Mouse (Mus musculus): Measurements from ENCODE around the gene Fam193b.
"Not testable (repeated sequence)": the region's sequence is repeated elsewhere in the genome, so short reads cannot be mapped to it uniquely, and the experiment has no call there.

The Fam193b gene

DNA sequence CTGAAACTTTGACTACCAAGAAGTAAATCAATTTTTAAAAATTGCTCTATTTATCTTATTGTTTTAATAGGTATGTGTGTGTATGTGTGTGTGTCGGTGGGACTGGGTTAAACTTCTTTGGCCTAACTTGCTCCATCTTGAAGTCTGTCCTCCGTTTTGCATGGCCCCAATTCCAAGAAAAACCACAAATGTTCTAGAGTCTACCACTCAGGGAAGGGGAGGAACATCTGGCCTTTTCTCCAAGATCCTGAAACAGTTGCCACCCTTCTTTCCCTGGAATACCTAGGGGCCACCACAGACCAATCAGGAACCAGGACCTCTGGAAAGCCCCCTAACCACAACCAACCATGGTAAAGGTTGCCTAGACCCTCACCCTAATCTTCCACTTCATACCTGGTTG, 1.1 kb upstream of the Fam193b start:
- no peak for DNase-seq (ENCODE audit: low spot score)

DNA sequence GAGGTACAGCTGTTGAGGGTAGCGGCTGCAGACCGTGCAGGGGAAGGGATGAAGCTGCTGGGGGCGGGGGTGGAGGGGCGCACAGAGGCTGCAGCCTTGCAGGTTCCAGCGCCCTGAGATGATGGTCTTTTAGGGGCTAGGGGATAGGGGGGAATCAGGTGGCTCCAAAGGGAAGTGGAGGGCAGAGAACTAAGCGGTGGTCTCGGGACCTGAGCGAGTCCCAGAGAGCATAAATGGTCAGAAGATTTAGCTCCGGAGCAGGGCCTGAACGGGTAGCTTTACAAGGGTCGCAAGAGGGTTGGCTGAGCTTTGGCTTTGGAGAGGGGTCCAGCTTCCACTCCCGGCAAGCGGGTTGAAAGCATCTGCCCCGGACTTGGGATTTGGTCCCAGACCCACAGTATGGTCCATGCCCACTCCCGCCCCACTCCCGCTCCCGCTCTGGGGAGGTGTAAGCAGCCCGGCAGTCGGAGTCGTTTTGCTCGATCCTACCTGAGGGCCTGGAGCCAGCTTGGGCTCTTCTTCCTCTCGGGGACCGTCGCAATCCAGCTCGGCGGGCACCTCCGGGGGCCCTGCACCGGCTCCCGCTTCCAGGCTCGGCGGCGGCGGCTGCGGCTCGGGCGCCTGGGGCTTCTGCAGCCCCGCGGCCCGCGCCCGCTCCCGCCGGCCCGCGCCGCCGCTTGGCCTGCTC, 490 bp downstream of the Fam193b start:
- peak; percentile 34 for DNase-seq (ENCODE audit: low spot score)

DNA sequence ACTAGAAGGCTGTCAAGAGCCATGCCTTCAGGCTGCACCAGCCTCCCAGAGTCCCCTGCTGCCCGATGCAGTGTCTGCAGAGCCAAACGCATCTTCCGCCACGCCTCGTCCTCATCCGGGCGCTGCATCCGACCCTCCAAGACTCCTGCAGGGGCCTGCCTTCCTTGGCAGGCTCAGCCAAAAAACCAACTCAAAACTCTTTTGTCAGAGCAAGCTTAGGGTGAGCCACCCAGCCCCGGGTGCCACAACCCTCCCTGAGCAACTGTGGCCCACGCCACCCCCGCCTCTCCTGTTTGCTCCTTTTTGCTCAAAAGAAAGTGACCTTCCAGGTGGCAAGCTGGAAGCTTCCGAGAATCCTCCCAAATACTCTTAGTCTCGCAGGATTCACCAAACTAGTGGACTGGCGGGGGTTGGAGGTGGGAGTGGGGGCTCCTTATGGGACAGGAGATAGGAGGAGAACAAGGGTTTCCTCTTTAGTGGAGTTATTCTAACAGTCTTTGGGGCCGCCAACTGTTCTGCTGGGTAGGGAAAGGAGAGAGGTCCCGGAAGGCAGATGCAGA, 1.1 kb downstream of the Fam193b start:
- DNase-seq (ENCODE audit: low spot score) = no peak

DNA sequence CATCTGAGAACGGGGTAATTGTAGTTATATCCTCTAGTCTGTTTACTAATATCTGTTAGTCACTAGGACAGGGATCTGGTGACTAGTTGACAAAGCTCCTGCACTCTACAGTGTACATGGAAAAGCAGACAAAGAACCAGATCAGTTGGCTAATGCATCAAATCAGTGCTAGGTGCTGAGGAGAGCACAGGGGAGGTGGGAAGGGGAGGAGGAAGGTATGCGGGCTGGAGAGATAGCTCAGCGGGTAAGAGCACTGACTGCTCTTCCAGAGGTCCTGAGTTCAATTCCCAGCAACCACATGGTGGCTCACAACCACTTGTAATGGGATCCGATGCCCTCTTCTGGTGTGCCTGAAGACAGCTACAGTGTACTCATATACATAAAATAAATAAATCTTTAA, 2.4 kb downstream of the Fam193b start:
- DNase-seq (ENCODE audit: low spot score) = not testable (repeated sequence)

GRCm38 (mm10) chr13:55567949-55568348, 3.0 kb downstream of the Fam193b start:
- DNase-seq (ENCODE audit: low spot score) = no peak

GRCm38 (mm10) chr13:55567001-55567400, 3.9 kb downstream of the Fam193b start:
- no peak for DNase-seq (ENCODE audit: low spot score)

DNA sequence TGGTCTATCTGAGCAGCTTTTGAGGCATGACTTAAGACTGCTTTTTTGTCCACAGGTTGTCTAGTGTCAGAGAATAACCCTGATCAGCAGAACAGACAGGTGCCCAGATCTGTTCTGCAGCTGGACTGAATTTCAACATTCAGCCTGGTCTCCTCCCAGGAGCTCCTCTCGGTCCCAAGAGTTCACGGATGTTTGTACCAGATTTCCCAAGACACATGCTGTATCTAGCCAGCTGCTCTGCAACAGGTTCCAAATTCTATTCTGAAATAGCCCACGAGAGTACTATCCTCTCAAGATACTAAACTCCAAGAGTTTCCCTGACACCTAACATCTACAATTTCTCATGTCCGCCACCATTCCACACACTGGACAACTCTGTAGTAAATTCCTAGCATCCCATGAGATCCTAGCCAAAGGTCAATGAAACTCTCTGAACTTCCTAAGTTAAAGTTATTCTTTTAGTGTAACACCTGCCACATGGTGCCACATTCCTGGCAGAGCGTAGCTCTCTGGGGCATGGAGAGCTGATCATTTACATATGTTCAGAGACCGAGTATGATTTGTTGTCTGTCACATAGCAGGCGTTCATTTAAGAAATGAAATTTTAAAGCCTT, 7.5 kb downstream of the Fam193b start:
- DNase-seq (ENCODE audit: low spot score) = no peak

DNA sequence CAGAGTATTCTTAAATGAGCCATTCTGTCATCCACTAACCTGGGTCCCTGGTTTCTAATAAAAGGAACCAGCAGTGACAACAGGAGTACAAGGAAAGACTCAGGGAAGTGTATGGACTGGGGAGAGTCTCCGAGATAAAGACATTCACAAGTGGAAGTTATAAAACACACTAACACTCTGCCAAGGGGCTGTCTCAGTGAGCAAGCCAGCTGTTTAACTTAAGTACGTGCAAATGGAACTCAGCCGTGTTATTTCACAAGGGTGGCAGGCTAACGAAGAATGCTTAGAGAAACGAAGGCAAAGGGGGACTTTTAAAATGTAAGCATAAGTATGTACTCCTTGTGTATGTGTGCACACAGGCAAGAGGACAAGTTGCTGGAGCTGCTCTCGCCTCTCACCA, 13.4 kb downstream of the Fam193b start:
- DNase-seq (ENCODE audit: low spot score) = no peak

GRCm38 (mm10) chr13:55555921-55556320, 15.0 kb downstream of the Fam193b start:
- no peak for DNase-seq (ENCODE audit: low spot score)

GRCm38 (mm10) chr13:55549061-55549460, 21.9 kb downstream of the Fam193b start:
- DNase-seq (ENCODE audit: low spot score) = no peak

DNA sequence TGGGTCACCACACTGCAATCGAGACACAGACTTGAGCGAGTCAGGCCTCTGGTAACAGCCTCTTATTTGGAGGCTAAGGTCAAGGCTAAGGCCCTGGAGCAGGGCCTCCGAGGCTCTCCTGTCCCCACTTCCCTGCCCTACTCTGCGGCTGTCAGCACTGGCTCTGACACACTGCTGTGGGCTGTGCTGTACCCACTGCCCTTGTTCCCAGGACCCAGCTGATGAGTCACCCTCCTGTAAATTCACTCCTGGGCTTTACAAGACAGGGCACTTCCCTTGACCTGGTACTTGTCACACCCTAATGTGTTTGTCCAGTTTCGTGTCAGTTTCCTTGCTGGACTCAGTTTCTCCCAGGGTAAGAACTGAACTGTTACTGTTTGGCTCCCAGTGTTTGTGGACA, 22.5 kb downstream of the Fam193b start:
- DNase-seq (ENCODE audit: low spot score) = no peak

DNA sequence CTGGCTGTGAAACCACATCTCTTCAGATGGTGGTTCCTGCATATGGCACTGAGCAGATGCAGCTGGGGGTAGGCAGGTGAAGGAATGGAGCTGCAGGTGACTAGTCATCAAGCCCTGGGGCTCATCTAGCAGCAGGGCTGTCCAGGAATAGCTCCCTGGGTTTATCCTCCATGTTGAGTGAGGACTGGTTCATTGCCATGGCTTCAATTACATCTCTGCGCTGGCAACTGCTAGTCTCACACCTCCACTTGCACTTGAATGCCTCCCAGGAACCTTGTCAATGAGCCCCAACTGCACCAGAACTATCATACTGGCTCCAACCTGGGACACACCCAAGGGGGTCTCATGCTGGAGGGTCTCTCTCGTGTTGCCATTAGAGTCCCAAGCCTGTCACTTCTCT, 23.0 kb downstream of the Fam193b start:
- DNase-seq (ENCODE audit: low spot score) = no peak

GRCm38 (mm10) chr13:55544792-55545191, 26.1 kb downstream of the Fam193b start:
- no peak for DNase-seq (ENCODE audit: low spot score)

DNA sequence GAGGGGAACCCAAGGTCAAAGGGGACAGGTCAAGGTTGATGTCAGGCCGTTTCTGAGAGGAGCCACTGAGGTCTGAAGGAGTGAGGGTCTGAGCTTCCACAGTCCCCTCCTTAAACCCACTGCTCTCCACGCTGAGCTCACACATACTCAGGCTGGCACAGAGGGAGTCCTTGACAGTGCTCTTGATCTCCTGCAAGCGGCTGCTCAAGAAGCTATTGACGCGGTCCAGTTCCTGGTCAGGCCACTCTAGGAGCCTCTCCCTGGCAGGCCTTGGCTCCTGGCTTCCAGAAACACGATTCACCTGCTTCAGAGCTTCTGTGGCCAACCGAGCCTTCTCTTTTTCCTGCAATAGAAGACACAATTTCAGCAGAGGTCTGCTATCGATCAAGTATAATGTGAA, 27.5 kb downstream of the Fam193b start:
- no peak for DNase-seq (ENCODE audit: low spot score)

DNA sequence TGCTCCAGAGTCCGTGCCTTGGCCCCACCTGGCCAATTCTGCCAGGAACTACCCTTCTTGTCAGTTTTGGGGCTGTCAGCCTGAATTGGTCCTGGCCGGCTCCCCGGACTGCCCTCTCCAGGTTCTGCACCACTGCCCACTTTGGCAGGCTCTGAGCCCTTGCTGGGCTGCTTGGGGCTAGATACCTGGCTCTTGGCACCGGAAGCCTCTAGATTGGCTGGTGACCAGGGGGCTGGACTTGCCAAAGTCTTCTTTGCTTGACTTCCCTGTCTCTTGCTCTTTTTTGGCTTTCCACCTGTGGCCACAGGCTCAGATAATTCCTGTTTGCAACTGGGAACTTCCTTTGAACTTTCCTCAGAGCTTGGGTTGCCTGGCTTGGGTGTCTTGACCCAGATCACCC, 28.0 kb downstream of the Fam193b start:
- no peak for DNase-seq (ENCODE audit: low spot score)

GRCm38 (mm10) chr13:55540933-55541332, 30.0 kb downstream of the Fam193b start:
- no peak for DNase-seq (ENCODE audit: low spot score)

- DNase-seq (ENCODE audit: low spot score) = peak; percentile 97
Observed at GRCm38 (mm10) chr13:55536194-55537175, 34.4 kb downstream of the Fam193b start, which contains the start of gene Ddx41. Gene Ddx41 (minus strand): TSS chr13:55536658.

DNA sequence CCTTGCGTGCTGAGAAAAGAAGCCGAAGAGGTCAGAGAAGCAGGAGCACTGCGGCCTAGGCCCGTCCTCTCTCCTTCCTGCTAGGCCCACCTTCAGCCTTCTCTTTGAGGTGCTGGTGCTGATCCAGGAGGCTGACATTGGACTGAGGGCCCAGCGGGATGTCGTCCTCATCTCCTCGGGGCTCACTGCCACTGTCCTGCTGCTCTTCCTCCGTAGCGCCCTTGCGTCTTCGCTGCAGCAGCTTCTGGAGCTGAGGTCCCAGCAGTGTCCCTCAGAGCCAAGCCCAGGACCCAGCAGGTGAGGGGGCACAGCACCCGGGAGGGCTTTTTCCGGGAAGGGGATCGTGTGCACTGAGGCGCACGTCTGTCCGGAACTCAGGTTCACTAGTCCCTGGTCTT, 35.1 kb downstream of the Fam193b start:
- no peak for DNase-seq (ENCODE audit: low spot score)

DNA sequence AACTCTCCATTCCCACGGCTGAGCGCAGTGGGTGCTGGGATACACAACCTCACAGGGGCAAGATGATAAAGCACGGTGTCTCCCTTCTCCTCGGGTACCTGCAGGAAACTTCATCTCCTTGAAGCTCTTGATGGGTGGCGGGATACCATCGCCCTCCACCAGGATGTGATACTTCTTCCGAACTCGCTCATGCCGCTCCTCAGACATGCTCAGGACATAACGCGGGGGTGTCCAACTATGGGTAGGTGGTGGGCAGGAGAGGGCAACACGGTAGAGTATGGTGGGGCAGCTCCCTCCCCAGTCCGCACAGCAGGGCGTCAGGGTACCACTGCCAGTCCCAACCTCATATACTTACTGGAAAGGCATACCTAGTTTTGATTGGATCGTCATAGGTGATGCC, 35.7 kb downstream of the Fam193b start:
- DNase-seq (ENCODE audit: low spot score) = no peak

- no peak for DNase-seq (ENCODE audit: low spot score)
Observed at GRCm38 (mm10) chr13:55529198-55529915, 41.6 kb downstream of the Fam193b start, which contains the start of gene Dok3. Gene Dok3 (minus strand): TSS chr13:55529296.

Measured in urinary bladder, postnatal 25 days (tissue).